Mouse (Mus musculus): ENCODE measurements at regions not wholly inside any gene's neighbourhood (a gene's known extent, or its start where the extent isn't known, plus 50 kb on each side); places are given as distances from the start of the nearest gene placed in this dataset.
"Not testable (repeated sequence)": the region's sequence is repeated elsewhere in the genome, so short reads cannot be mapped to it uniquely, and the experiment has no call there.

DNA sequence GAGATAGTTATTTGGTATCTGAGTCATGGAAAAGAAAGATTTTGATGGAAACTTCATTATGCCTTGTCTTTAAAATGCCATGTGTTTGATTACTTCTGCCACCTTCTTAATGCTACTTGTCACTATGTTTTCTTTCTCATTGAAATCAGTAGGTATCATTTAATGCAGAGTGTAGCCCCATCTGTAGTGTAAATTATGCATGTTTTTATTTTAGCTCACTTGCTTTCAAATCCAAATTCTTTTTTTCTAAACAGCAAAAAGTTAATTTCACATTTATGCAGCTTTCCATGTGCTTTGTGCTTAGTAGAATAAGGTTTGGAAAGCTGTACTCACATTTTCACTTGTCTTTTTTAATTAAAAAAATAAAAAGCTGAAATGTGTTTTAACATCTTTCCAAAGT is 748.0 kb upstream of the Epha7 start:
- DNase-seq (ENCODE audit: low read depth): no peak

GRCm38 (mm10) chr4:28065828-28066227 is 747.1 kb upstream of the Epha7 start:
- DNase-seq (ENCODE audit: low read depth): no peak

DNA sequence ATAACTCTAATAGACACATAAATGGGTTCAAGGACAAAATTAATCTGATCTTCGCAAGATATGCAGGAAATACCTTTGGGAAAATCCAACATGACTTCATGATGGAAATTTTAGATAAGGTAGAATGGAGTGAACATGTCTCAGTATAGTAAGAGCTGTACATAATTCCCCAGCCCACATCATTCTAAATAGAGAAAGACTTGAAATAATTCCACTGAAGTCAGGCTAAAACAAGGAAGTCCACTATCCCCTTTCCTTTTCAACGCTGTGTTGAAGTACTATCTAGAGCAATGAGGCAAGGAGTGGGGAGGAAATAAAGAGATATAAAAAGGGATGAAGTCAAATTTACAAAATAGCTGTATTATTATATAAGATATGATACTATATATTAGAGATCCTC is 733.9 kb upstream of the Epha7 start:
- DNase-seq (ENCODE audit: low read depth): no peak

GRCm38 (mm10) chr4:28092854-28093253 is 720.1 kb upstream of the Epha7 start:
- DNase-seq (ENCODE audit: low read depth): no peak

GRCm38 (mm10) chr4:28143165-28143564 is 669.8 kb upstream of the Epha7 start:
- no peak for DNase-seq (ENCODE audit: low read depth)

DNA sequence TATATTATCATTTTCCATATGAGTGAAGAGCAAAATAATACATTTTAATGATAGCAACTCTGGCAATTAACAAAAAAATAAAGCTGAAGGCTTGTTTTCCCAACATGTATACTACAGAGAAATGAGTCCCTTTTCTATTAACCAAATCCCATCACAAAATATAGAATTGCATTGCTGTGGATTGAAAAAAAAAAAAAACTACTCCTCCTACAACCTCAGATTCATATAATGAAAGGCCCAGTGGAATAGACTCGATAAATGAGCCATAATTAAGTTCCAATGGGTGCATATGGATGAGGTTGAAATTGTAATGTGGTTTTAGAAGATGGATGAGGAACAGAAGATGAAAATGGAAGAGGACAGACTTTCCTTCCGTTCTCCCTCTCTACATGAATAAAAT is 657.8 kb upstream of the Epha7 start:
- no peak for DNase-seq (ENCODE audit: low read depth)

DNA sequence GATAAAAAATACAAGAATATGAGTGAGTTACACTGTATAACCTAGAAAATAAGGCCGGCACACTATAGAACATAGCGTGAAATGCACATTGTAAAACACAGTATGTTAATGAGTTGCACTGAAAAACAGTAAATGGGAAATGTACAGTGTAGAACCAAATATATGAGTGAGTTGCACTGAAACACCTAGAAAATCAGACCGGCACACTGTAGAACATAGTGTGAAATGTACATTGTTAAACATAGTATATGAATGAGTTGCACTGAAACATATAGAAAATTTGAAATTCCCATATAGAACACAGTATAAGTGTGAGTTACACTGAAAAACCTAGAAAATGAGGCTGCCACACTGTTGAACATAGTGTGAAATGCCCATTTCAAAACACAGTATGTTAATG is 636.2 kb upstream of the Epha7 start:
- DNase-seq (ENCODE audit: low read depth): peak; percentile 73

GRCm38 (mm10) chr4:28190861-28191260 is 622.1 kb upstream of the Epha7 start:
- no peak for DNase-seq (ENCODE audit: low read depth)

DNA sequence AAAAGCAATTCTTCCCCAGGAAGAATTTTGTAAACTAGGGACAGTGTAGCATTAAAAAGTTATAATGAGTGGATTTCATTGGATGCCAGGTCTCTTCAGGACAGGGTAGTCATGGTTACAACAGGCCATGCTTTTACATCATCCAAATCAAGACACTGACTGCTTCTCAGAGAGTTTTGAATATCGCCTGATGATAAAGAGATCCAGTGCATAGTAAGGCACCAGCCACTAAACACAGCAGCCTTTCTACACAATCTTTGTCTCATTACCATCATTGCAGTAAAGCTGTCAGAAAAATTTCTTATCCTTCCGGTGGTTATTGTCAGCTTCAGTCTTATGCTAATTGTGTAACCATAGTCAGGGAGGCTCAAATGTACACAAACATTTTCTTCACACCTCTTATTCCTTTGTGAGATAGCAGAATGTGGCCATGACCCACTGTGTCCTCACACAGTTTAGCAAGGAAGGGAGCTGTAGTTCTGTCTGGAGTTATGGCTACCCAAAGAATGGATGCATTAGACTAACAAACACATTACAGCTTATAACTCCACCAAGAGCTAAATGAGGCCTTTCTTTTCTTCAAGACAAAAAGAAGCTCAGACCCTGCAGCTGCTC is 585.2 kb upstream of the Epha7 start:
- DNase-seq (ENCODE audit: low read depth): no peak

- not testable (repeated sequence) for DNase-seq (ENCODE audit: low read depth)
Measured at GRCm38 (mm10) chr4:28235516-28235915, 577.4 kb upstream of the Epha7 start.

GRCm38 (mm10) chr4:28242272-28242671 is 570.7 kb upstream of the Epha7 start:
- DNase-seq (ENCODE audit: low read depth): no peak

All from 416B (cell line).